Mouse (Mus musculus): Measurements from ENCODE around the gene Arid1b. TPM values are rescaled to one million over a fixed set of nuclear protein-coding genes. Genes with fewer than 3 reads are reported as not detected.
"Not testable (repeated sequence)": the region's sequence is repeated elsewhere in the genome, so short reads cannot be mapped to it uniquely, and the experiment has no call there.

The Arid1b gene
- polyA plus RNA-seq, 1 experiment from 2014 or later: 12.2 TPM

DNA sequence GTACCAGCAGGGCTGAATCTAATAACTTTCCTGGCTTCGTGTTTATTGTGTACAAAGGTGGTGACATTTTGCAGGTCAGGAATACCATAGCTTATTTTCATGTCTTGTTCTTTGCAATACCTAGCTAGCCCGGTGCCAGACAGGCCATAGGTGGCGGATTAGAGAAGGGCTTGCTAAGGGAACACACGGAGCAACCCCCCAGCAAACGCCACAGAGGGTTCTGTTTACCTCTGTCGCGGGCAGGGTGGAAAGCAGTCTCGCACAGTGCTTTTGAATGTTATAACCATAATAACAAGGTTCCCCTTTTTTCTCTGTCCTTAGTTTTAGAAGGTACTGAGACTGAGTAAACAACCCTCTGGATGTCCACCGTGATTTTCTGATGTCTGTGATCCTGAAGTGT, 83.9 kb downstream of the Arid1b start:
- Histone ChIP-seq H3K36me3 (ENCODE audit: control insufficient read depth, insufficient read depth, low read length) (no peaks in the 10 kb centered on the region), H3K4me2 (no peak overlapping the region), H3K27me3 (ENCODE audit: control insufficient read depth, insufficient read depth, low read length) (no peaks in the 10 kb centered on the region), H3K4me1 (ENCODE audit: control insufficient read depth, insufficient read depth, low read length) (peaks cover 18% of the 10 kb centered on the region), H3K4me3 (ENCODE audit: low read depth, low read length) (no peak overlapping the region), H3K9ac (ENCODE audit: low read length) (no peak overlapping the region), H3K27ac (ENCODE audit: low read depth, low read length) (no peak overlapping the region), H3K9me3 (ENCODE audit: control insufficient read depth, low read length) (no peaks in the 10 kb centered on the region)
- WGBS: 63% methylated on average over 9 of the region's 9 CpGs
- ATAC-seq (ENCODE audit: low FRiP score) (no peak), DNase-seq (ENCODE audit: low spot score, missing footprints) (no peak)

DNA sequence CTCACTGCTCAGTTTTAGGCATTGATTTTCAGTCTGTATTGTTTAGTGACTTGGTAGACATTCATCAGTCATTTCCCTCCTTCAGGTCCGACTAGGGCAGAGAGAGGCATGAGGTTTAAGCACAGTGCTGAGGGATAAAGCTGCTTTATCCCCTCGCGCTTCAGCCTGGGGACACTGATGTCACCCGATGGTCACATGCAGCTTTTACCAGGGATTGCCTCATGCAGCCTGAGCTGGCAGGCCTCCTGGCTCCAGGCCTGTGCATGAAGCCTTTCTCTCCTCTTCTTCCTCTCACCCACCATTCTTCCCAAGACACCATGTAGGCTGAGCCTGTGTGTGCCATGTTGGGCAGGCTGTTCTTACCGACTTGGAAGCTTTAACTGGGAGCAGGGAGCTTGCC, 84.4 kb downstream of the Arid1b start:
- Histone ChIP-seq H3K9ac (ENCODE audit: low read length) (0 out of 2 replicates have a peak overlapping the region, but pooled peaks have one; percentile 3), H3K4me2 (no peak overlapping the region), H3K4me1 (ENCODE audit: control insufficient read depth, insufficient read depth, low read length) (peaks cover 18% of the 10 kb centered on the region), H3K36me3 (ENCODE audit: control insufficient read depth, insufficient read depth, low read length) (no peaks in the 10 kb centered on the region), H3K27ac (ENCODE audit: low read depth, low read length) (no peak overlapping the region), H3K4me3 (ENCODE audit: low read depth, low read length) (no peak overlapping the region), H3K9me3 (ENCODE audit: control insufficient read depth, low read length) (no peaks in the 10 kb centered on the region), H3K27me3 (ENCODE audit: control insufficient read depth, insufficient read depth, low read length) (no peaks in the 10 kb centered on the region)
- ATAC-seq (ENCODE audit: low FRiP score) (peak; percentile 33; the same call in 1 of the 2 replicates), DNase-seq (ENCODE audit: low spot score, missing footprints) (no peak)
- WGBS: 46% methylated on average over 5 of the region's 5 CpGs

DNA sequence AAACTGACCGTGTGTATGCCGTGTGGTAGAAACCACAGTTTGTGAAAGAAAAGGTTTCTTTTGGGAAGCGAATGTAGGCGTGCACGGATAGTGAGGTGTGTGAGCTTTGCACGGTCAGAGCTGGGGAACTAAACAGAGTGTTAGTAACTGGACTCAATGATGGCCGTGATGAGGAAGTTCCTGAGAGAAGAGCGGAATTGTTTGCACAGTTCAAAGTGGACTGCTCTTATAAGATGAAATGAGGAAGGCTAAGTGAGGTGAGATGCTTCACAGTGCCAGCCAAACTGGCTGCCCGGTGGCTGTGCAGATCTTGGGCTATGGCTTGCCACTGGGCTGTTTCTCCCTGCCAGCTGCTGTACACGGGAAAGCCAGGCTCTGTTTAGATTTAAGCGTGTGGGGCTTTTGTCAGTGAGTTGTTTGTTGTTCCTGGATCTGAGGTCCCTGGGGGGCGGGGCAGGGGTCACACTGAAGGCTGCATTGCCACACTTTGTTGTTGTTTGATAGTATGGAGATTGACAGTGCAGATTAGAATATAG, 86.8 kb downstream of the Arid1b start:
- Histone ChIP-seq H3K27ac (ENCODE audit: low read depth, low read length) (no peak overlapping the region), H3K36me3 (ENCODE audit: control insufficient read depth, insufficient read depth, low read length) (no peaks in the 10 kb centered on the region), H3K4me1 (ENCODE audit: control insufficient read depth, insufficient read depth, low read length) (peaks cover 24% of the 10 kb centered on the region), H3K27me3 (ENCODE audit: control insufficient read depth, insufficient read depth, low read length) (no peaks in the 10 kb centered on the region), H3K4me2 (no peak overlapping the region), H3K9ac (ENCODE audit: low read length) (no peak overlapping the region), H3K4me3 (ENCODE audit: low read depth, low read length) (no peak overlapping the region), H3K9me3 (ENCODE audit: control insufficient read depth, low read length) (no peaks in the 10 kb centered on the region)
- WGBS: 68% methylated on average over 12 of the region's 12 CpGs
- DNase-seq (ENCODE audit: low spot score, missing footprints) (no peak), ATAC-seq (ENCODE audit: low FRiP score) (no peak)

DNA sequence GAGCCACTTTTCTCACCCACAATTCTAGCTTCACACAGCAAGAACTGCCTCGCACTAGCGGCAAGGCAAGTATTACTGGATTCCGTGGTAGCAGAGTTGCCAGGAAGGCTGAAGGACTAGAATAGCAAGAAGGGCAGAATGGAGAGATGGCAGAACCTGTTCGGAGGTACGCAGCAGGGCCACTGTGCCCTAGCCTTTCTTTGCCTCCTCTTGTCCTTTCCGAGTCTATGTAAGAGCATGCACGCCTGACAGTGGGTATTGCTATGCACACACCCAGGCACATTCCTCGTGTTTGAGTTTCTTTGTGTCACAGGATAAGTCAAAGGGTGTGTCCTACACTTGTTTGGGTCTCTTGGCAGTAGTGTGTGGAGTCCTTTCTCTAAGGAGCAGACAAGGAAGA, 88.1 kb downstream of the Arid1b start:
- no peaks in the 10 kb centered on the region for H3K36me3 ChIP-seq (ENCODE audit: control insufficient read depth, insufficient read depth, low read length)
- no peak for ATAC-seq (ENCODE audit: low FRiP score)
- H3K27me3 ChIP-seq (ENCODE audit: control insufficient read depth, insufficient read depth, low read length): no peaks in the 10 kb centered on the region
- H3K9me3 ChIP-seq (ENCODE audit: control insufficient read depth, low read length): no peaks in the 10 kb centered on the region
- no peak for DNase-seq (ENCODE audit: low spot score, missing footprints)
- no peak overlapping the region for H3K4me2 ChIP-seq
- H3K9ac ChIP-seq (ENCODE audit: low read length): no peak overlapping the region
- H3K4me3 ChIP-seq (ENCODE audit: low read depth, low read length): no peak overlapping the region
- peaks cover 24% of the 10 kb centered on the region for H3K4me1 ChIP-seq (ENCODE audit: control insufficient read depth, insufficient read depth, low read length)
- 85% methylated on average over 8 of the region's 8 CpGs for WGBS
- H3K27ac ChIP-seq (ENCODE audit: low read depth, low read length): no peak overlapping the region

DNA sequence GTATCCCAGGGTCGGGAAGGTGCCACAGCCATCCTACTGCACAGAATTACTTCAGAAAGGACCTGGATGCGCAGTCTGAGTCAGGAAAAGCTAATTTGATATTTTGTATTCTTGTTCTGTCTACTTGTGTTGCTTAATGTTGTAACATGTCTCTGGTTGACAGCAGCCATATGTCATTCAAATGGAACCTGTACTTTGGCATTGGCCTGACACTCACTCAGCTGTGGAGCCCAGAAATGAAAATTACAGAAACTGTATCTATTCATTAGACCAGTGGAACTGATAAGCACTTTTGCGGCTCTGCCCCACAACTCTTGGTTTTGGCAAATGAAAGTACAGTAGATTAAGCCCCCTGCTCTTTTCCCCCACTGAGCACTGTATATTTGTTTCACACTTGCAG, 89.4 kb downstream of the Arid1b start:
- H3K36me3 ChIP-seq (ENCODE audit: control insufficient read depth, insufficient read depth, low read length): no peaks in the 10 kb centered on the region
- H3K9me3 ChIP-seq (ENCODE audit: control insufficient read depth, low read length): no peaks in the 10 kb centered on the region
- no peak overlapping the region for H3K4me3 ChIP-seq (ENCODE audit: low read depth, low read length)
- no peak overlapping the region for H3K27ac ChIP-seq (ENCODE audit: low read depth, low read length)
- H3K4me1 ChIP-seq (ENCODE audit: control insufficient read depth, insufficient read depth, low read length): peaks cover 19% of the 10 kb centered on the region
- no peaks in the 10 kb centered on the region for H3K27me3 ChIP-seq (ENCODE audit: control insufficient read depth, insufficient read depth, low read length)
- DNase-seq (ENCODE audit: low spot score, missing footprints): no peak
- WGBS: 91% methylated on average over 3 of the region's 3 CpGs
- no peak for ATAC-seq (ENCODE audit: low FRiP score)
- no peak overlapping the region for H3K9ac ChIP-seq (ENCODE audit: low read length)
- no peak overlapping the region for H3K4me2 ChIP-seq

DNA sequence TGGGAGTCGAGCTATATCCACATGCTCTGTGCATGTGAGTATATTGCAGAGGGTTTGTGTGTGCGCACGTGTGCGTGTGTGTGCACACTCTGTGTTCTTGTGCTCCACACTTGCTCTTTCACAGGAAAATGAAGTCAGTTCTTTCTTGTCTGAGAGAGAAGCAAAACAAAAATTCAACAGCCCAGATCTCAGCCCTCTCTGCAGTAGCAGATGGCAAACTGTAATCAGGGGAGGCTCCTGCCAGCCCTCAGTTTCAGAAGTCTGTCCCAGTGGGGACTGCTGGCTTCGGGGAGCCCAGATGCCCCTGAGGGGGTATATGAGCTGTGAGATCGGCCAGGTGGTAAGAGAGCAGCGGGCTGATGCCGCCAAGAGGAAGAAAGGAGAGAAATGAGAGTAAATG, 90.0 kb downstream of the Arid1b start:
- H3K4me3 ChIP-seq (ENCODE audit: low read depth, low read length): no peak overlapping the region
- H3K27me3 ChIP-seq (ENCODE audit: control insufficient read depth, insufficient read depth, low read length): no peaks in the 10 kb centered on the region
- no peak overlapping the region for H3K9ac ChIP-seq (ENCODE audit: low read length)
- no peaks in the 10 kb centered on the region for H3K36me3 ChIP-seq (ENCODE audit: control insufficient read depth, insufficient read depth, low read length)
- no peak overlapping the region for H3K27ac ChIP-seq (ENCODE audit: low read depth, low read length)
- H3K9me3 ChIP-seq (ENCODE audit: control insufficient read depth, low read length): no peaks in the 10 kb centered on the region
- 67% methylated on average over 8 of the region's 8 CpGs for WGBS
- DNase-seq (ENCODE audit: low spot score, missing footprints) (no peak), ATAC-seq (ENCODE audit: low FRiP score) (no peak)
- peaks cover 19% of the 10 kb centered on the region for H3K4me1 ChIP-seq (ENCODE audit: control insufficient read depth, insufficient read depth, low read length)
- no peak overlapping the region for H3K4me2 ChIP-seq

DNA sequence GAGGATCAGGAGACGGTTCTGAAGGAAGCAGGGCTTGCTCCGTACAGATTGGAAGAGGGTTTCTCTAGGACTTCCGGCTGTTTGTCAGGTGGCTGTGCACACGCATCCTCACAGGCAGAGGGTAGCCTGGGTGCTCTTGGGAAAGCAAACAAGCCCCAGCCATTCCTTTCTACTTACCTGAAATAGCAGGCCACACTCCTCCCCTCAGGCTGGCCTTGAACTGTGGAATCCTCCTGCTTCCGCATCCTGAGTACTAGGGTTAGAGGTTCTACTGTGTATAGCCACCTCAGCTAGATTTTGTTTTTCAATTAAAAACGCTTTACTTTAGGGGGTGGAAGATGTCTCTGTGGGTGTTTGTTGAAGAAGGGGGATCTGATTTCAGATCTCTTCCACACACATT, 90.9 kb downstream of the Arid1b start:
- DNase-seq (ENCODE audit: low spot score, missing footprints) (no peak), ATAC-seq (ENCODE audit: low FRiP score) (no peak)
- Histone ChIP-seq H3K4me1 (ENCODE audit: control insufficient read depth, insufficient read depth, low read length) (peaks cover 24% of the 10 kb centered on the region), H3K27me3 (ENCODE audit: control insufficient read depth, insufficient read depth, low read length) (no peaks in the 10 kb centered on the region), H3K9ac (ENCODE audit: low read length) (no peak overlapping the region), H3K36me3 (ENCODE audit: control insufficient read depth, insufficient read depth, low read length) (no peaks in the 10 kb centered on the region), H3K27ac (ENCODE audit: low read depth, low read length) (no peak overlapping the region), H3K4me3 (ENCODE audit: low read depth, low read length) (no peak overlapping the region), H3K9me3 (ENCODE audit: control insufficient read depth, low read length) (no peaks in the 10 kb centered on the region), H3K4me2 (no peak overlapping the region)
- WGBS: 86% methylated on average over 6 of the region's 6 CpGs

DNA sequence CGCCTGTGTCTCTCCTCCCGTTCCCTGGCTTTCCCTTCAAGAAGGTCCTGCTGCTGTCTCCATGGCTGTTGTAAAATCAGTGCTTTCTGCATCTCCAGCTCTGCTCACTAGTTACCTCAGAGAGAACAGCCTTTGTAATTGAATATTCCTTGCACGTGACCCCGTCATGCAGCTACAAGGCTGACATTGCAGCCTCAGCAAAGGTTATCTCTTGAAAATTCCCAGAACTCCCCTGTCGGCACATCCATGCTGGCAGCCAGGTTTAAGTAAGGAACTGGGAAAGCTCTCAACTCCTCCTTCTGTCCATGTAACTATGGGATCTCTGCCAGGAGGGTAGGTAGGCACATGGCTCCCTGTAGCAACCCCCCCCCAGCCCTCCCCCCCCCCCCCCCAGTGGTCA, 91.8 kb downstream of the Arid1b start:
- H3K27ac ChIP-seq (ENCODE audit: low read depth, low read length): no peak overlapping the region
- no peak overlapping the region for H3K9ac ChIP-seq (ENCODE audit: low read length)
- H3K4me1 ChIP-seq (ENCODE audit: control insufficient read depth, insufficient read depth, low read length): peaks cover 17% of the 10 kb centered on the region

DNA sequence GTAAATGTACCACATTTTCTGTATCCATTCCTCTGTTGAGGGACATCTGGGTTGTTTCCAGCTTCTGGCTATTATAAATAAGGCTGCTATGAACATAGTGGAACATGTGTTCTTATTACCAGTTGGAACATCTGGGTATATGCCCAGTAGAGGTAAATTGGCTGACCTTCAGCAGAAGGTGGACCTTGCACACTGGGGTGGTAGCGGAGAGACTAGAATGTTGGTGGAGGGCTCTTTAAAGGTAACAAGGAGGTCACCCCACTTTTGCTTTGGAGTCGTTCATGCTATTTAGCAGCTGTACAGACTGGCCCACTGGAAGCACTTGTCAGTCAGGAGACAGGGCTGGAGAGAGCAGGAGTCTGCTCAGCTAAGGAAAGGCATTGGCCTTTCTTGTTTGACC, 94.1 kb downstream of the Arid1b start:
- H3K9ac ChIP-seq (ENCODE audit: low read length); H3K27ac ChIP-seq (ENCODE audit: low read depth, low read length); H3K36me3 ChIP-seq (ENCODE audit: control insufficient read depth, insufficient read depth, low read length); H3K9me3 ChIP-seq (ENCODE audit: control insufficient read depth, low read length); H3K4me3 ChIP-seq (ENCODE audit: low read depth, low read length); H3K4me2 ChIP-seq; ATAC-seq (ENCODE audit: low FRiP score); H3K27me3 ChIP-seq (ENCODE audit: control insufficient read depth, insufficient read depth, low read length); DNase-seq (ENCODE audit: low spot score, missing footprints): not testable (repeated sequence)
- WGBS: 90% methylated on average over 2 of the region's 2 CpGs
- H3K4me1 ChIP-seq (ENCODE audit: control insufficient read depth, insufficient read depth, low read length): peaks cover 14% of the 10 kb centered on the region

More for the DNA sequence above, 91.8 kb downstream of the Arid1b start:
- no peaks in the 10 kb centered on the region for H3K36me3 ChIP-seq (ENCODE audit: control insufficient read depth, insufficient read depth, low read length)
- no peaks in the 10 kb centered on the region for H3K27me3 ChIP-seq (ENCODE audit: control insufficient read depth, insufficient read depth, low read length)
- 77% methylated on average over 5 of the region's 5 CpGs for WGBS
- ATAC-seq (ENCODE audit: low FRiP score) (no peak), DNase-seq (ENCODE audit: low spot score, missing footprints) (no peak)
- no peak overlapping the region for H3K4me2 ChIP-seq
- H3K4me3 ChIP-seq (ENCODE audit: low read depth, low read length): no peak overlapping the region
- no peaks in the 10 kb centered on the region for H3K9me3 ChIP-seq (ENCODE audit: control insufficient read depth, low read length)
